Mouse (Mus musculus): ENCODE data around the gene Gm21293.
"Not testable (repeated sequence)": the region's sequence is repeated elsewhere in the genome, so short reads cannot be mapped to it uniquely, and the experiment has no call there.

DNA sequence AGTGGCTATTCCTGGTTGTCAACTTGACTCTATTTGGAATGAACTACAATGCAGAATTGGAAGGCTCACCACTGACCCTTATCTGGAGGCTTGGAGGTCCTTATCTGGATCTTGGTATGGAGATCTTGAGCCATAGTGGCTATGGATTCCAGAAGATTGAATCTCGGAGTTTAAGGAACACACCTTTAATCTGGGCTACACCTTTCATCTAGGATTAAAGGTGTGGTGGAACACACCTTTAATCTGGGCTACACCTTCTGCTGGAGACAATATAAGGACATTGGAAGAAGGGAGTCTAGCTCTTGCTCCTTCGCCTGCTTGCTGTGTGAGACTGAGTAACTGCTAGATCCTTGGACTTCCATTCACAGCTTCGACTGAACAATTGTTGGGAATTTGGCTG is at the start of gene Gm21293:
- TF ChIP-seq GATA1, TAL1 (IDR thresholded peaks at IDR 0.05; ENCODE audit: low read length): not testable (repeated sequence)

All from erythroblast, embryonic 14.5 days (primary cell).